Mouse (Mus musculus) urinary bladder, postnatal 0 days (tissue): ENCODE measurements around the gene Slc20a1. TPM values are rescaled to one million over a fixed set of nuclear protein-coding genes. Genes with fewer than 3 reads are reported as not detected.

ENCODE experiments used
- polyA plus RNA-seq: library from polyadenylated mRNA; unstranded; fragments of >200 nt; fragmentation: Nextera tagmentation; extraction: Ambion mirVana; gene quantifications from 2 replicates; pipeline ENCODE4 v1.2.1, GENCODE M21; 2015

The Slc20a1 gene
- polyA plus RNA-seq, result 14.3 and 17.4 TPM in 2 replicates

GRCm38 (mm10) chr2:129198436-129199327, at the start of gene Slc20a1:
Gene Slc20a1, plus strand, starts transcription at chr2:129198764.

Other genes starting within 250 kb of the Slc20a1 start
- 2.2 and 2.7 TPM in 2 replicates for gene Zc3h6, start 231.4 kb upstream of the Slc20a1 start, polyA plus RNA-seq
- gene Gm10762, start 231.0 kb upstream of the Slc20a1 start, polyA plus RNA-seq, result 10.6 and 11.2 TPM in 2 replicates
- gene Vinac1, start 150.6 kb upstream of the Slc20a1 start, polyA plus RNA-seq, result 0.12 and 0.16 TPM in 2 replicates
- gene Ttl, start 132.8 kb upstream of the Slc20a1 start, polyA plus RNA-seq, result 7.3 and 8.9 TPM in 2 replicates
- 8.3 and 8.7 TPM in 2 replicates for gene Polr1b, start 97.8 kb upstream of the Slc20a1 start, polyA plus RNA-seq
- 16.5 and 17.6 TPM in 2 replicates for gene Chchd5, start 69.1 kb upstream of the Slc20a1 start, polyA plus RNA-seq
- 8.4 and 14.4 TPM in 2 replicates for gene Ckap2l, start 98.4 kb downstream of the Slc20a1 start, polyA plus RNA-seq
- gene Il1a, start 111.2 kb downstream of the Slc20a1 start, polyA plus RNA-seq, result 0.11 and 1.9 TPM in 2 replicates
- 0.40 and 1.8 TPM in 2 replicates for gene Il1b, start 172.4 kb downstream of the Slc20a1 start, polyA plus RNA-seq